Mouse (Mus musculus) embryonic facial prominence, embryonic 11.5 days (tissue): ENCODE data around the gene Galnt7. TPM values are rescaled to one million over a fixed set of nuclear protein-coding genes. Genes with fewer than 3 reads are reported as not detected.

ENCODE experiments used
- ATAC-seq: fragments of 200-750 bp; cut with Nextera tagmentation; replicated peaks from 2 replicates; pipeline ENCODE4 v1.8.0; 2017; ENCODE audit warnings: low read depth; ENCODE audit not compliant: insufficient number of reproducible peaks, low FRiP score, low TSS enrichment
- DNase-seq: peaks from one replicate; pipeline ENCODE4 v3.0.0-alpha.2; 2015; ENCODE audit warnings: low spot score
- H3K27ac ChIP-seq: fragments of 300-500 bp; sonication (generic); replicated peaks from 2 replicates; pipeline ENCODE4 v1.5.1; 2014; ENCODE audit warnings: mild to moderate bottlenecking, low read depth, low read length, control low read depth
- H3K27me3 ChIP-seq: fragments of 300-500 bp; sonication (generic); 2 replicates; pipeline ENCODE4 v1.6.1; 2014; ENCODE audit warnings: mild to moderate bottlenecking, low read length, moderate library complexity, mixed read lengths; ENCODE audit not compliant: control insufficient read depth, insufficient read depth
- H3K36me3 ChIP-seq: fragments of 300-500 bp; sonication (generic); replicated peaks from 2 replicates; pipeline ENCODE4 v1.6.1; 2014; ENCODE audit warnings: low read depth, mild to moderate bottlenecking, low read length, moderate library complexity, mixed read lengths; ENCODE audit not compliant: control insufficient read depth, insufficient read depth
- H3K4me1 ChIP-seq: fragments of 300-500 bp; sonication (generic); 2 replicates; pipeline ENCODE4 v1.6.1; 2014; ENCODE audit warnings: low read length, mixed read lengths; ENCODE audit not compliant: control insufficient read depth, insufficient read depth
- H3K4me2 ChIP-seq: fragments of 300-500 bp; sonication (generic); 2 replicates; pipeline ENCODE4 v1.6.1; 2014; ENCODE audit warnings: low read depth, mild to moderate bottlenecking, control low read depth, low read length, moderate library complexity
- H3K4me3 ChIP-seq: fragments of 300-500 bp; sonication (generic); 2 replicates; pipeline ENCODE4 v1.5.1; 2014; ENCODE audit warnings: low read depth, low read length, control low read depth
- H3K9ac ChIP-seq: fragments of 300-500 bp; sonication (generic); replicated peaks from 2 replicates; pipeline ENCODE4 v1.6.1; 2014; ENCODE audit warnings: mild to moderate bottlenecking, control low read depth, low read length
- H3K9me3 ChIP-seq: fragments of 300-500 bp; sonication (generic); replicated peaks from 2 replicates; pipeline ENCODE4 v1.6.1; 2016; ENCODE audit warnings: mild to moderate bottlenecking, low read length, inconsistent platforms, mixed read lengths; ENCODE audit not compliant: control insufficient read depth
- WGBS: fragments of 180-500 bp; shearing (Covaris S2); extraction: QIAGEN DNeasy Blood & Tissue Kit; methylation state at CpG from one replicate; pipeline ENCODE4 v1.1.7; 2014; 5-methylcytosine and 5-hydroxymethylcytosine counted together
- polyA plus RNA-seq: library from polyadenylated mRNA; unstranded; fragments of >200 nt; fragmentation: Nextera tagmentation; extraction: Ambion mirVana; gene quantifications from 2 replicates; pipeline ENCODE4 v1.2.1, GENCODE M21; 2014

Galnt7 gene
- polyA plus RNA-seq = 18.2 and 18.9 TPM in 2 replicates

DNA sequence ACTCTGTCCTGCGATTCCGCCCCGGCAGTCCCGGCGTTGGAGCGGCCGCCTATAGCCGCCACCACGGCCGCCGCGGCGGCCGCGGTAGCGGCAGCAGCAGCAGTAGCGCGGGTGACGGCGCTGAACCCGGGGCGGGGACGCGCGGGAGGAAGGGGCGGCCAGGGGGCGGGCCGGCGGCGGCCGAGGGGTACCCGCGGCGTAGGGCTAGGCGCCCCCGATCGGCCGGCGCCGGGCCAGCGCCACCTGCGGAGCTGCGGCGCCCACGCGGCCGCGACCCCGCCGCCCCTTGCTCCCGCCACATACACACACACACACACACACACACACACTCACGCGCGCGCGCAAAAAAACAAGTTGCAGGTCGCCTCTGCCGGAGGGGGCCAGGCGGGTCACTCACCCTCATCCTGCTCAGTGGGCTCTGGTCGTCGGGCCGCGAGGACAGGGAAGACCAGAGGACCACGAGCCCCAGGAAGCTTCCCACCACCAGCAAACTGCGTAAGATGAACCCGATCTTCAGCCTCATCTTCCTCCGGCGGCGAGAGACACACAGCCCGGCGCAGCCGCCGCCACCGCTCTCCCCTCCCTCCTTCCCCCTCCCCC, at the start of gene Galnt7:
Gene Galnt7 (minus strand): TSS at position 577 of the 600 bp plus-strand sequence.
- peak within 1 kb of the TSS; percentile 91 for H3K27ac ChIP-seq
- H3K9ac ChIP-seq = peak within 1 kb of the TSS; percentile 96
- DNase-seq (peak; percentile 79), ATAC-seq (peak; percentile 85)
- H3K4me2 ChIP-seq = peak within 1 kb of the TSS; percentile 83
- no peaks in the 10 kb centered on the region for H3K4me1 ChIP-seq
- H3K4me3 ChIP-seq = peak within 1 kb of the TSS; percentile 91
- no peaks in the 10 kb centered on the region for H3K36me3 ChIP-seq
- H3K9me3 ChIP-seq = no peaks in the 10 kb centered on the region
- 0% methylated on average over 25 of the region's 74 CpGs for WGBS
- no peaks in the 10 kb centered on the region for H3K27me3 ChIP-seq

DNA sequence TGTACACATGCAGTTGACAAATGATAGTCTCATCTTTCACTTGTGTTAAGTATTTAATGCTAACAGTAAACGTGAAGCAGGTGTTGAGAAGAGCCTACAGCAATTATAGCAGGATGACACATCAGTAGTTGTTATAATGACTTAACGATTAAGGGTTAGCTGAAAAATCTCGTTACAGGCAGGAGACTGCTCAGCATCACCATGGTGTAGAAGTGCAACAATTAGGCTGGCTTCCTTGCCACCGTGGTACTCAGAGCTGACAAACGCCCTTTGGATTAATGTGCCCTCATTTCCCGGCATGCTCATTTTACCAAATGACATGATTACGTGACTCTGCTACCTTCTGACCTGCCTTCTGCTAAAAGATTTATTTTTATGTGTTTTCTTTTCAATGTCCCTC, 35.8 kb upstream of the Galnt7 start:
- Histone ChIP-seq H3K9ac (no peak overlapping the region), H3K27ac (no peak overlapping the region), H3K36me3 (no peaks in the 10 kb centered on the region), H3K9me3 (no peaks in the 10 kb centered on the region), H3K4me2 (no peak overlapping the region), H3K4me3 (no peak overlapping the region), H3K4me1 (no peaks in the 10 kb centered on the region), H3K27me3 (no peaks in the 10 kb centered on the region)
- WGBS = 43% methylated on average over 7 of the region's 7 CpGs
- DNase-seq = no peak
- ATAC-seq = no peak

DNA sequence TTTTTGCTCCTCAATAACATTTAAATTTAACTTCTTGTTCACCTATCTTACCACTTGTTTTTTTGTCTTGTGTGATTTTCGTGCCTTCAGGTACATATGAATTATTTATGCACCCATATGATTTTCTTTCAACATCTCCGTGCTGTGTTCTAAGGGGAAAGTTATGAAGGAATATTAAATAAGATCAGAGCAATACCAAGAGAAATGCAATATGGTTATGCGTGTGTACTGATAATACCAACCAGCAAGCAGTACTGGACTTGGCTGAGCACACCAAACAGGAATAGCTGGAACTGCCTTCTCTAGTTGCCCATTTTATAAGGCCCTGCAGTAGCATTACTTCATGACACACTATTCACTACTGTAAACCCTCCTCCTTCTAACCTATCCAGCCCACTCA, 33.0 kb upstream of the Galnt7 start:
- no peak overlapping the region for H3K9ac ChIP-seq
- no peak overlapping the region for H3K27ac ChIP-seq
- no peak overlapping the region for H3K4me3 ChIP-seq
- ATAC-seq = no peak
- H3K4me1 ChIP-seq = no peaks in the 10 kb centered on the region
- no peaks in the 10 kb centered on the region for H3K27me3 ChIP-seq
- no peak for DNase-seq
- H3K36me3 ChIP-seq = no peaks in the 10 kb centered on the region
- WGBS = 95% methylated on average over 3 of the region's 3 CpGs
- no peaks in the 10 kb centered on the region for H3K9me3 ChIP-seq
- H3K4me2 ChIP-seq = no peak overlapping the region

- Histone ChIP-seq H3K4me2 (no peak overlapping the region), H3K36me3 (no peaks in the 10 kb centered on the region), H3K9me3 (no peaks in the 10 kb centered on the region), H3K9ac (no peak overlapping the region), H3K27me3 (no peaks in the 10 kb centered on the region), H3K27ac (no peak overlapping the region), H3K4me3 (no peak overlapping the region), H3K4me1 (no peaks in the 10 kb centered on the region)
- ATAC-seq (no peak), DNase-seq (no peak)
- WGBS = 75% methylated on average over 5 of the region's 5 CpGs
Observed at GRCm38 (mm10) chr8:57680044-57680443, 27.2 kb upstream of the Galnt7 start.

GRCm38 (mm10) chr8:57664121-57664520, 11.3 kb upstream of the Galnt7 start:
- H3K27me3 ChIP-seq = no peaks in the 10 kb centered on the region
- DNase-seq = no peak
- no peak overlapping the region for H3K4me2 ChIP-seq
- no peak overlapping the region for H3K9ac ChIP-seq
- H3K9me3 ChIP-seq = no peaks in the 10 kb centered on the region
- H3K4me3 ChIP-seq = no peak overlapping the region
- no peak for ATAC-seq
- no peaks in the 10 kb centered on the region for H3K4me1 ChIP-seq
- H3K36me3 ChIP-seq = no peaks in the 10 kb centered on the region
- no peak overlapping the region for H3K27ac ChIP-seq
- WGBS = 95% methylated on average over 2 of the region's 2 CpGs

DNA sequence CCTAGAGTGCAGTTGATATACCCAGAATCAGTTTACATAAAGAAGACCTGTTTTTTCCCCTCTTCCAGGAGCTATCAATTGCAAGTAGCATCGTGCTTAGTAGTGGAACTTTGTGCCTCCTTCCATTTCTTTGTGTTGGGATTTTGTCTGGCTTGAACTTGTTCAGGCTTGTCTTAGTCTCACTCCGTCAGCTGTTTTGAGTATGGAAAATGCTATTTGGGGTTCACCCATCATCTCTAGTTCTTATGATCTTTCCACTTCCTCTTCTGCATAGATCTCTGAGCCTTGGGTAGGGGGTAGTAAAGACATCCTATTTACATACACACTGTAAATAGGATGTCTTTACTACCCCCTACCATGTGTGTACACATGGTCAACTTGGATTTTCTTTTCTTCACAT, 7.2 kb upstream of the Galnt7 start:
- 84% methylated on average over 2 of the region's 2 CpGs for WGBS

GRCm38 (mm10) chr8:57656446-57656845, 3.6 kb upstream of the Galnt7 start:
- no peaks in the 10 kb centered on the region for H3K27me3 ChIP-seq
- no peak overlapping the region for H3K27ac ChIP-seq
- H3K9me3 ChIP-seq = no peaks in the 10 kb centered on the region
- no peak overlapping the region for H3K4me2 ChIP-seq
- WGBS = 55% methylated on average over 6 of the region's 6 CpGs
- H3K36me3 ChIP-seq = no peaks in the 10 kb centered on the region
- DNase-seq (no peak), ATAC-seq (no peak)
- H3K4me3 ChIP-seq = no peak overlapping the region
- no peak overlapping the region for H3K9ac ChIP-seq
- no peaks in the 10 kb centered on the region for H3K4me1 ChIP-seq

More for the DNA sequence above, 7.2 kb upstream of the Galnt7 start:
- Histone ChIP-seq H3K27me3 (no peaks in the 10 kb centered on the region), H3K4me1 (no peaks in the 10 kb centered on the region), H3K27ac (no peak overlapping the region), H3K9ac (no peak overlapping the region), H3K4me3 (no peak overlapping the region), H3K36me3 (no peaks in the 10 kb centered on the region), H3K4me2 (no peak overlapping the region), H3K9me3 (no peaks in the 10 kb centered on the region)
- DNase-seq = no peak
- ATAC-seq = no peak

DNA sequence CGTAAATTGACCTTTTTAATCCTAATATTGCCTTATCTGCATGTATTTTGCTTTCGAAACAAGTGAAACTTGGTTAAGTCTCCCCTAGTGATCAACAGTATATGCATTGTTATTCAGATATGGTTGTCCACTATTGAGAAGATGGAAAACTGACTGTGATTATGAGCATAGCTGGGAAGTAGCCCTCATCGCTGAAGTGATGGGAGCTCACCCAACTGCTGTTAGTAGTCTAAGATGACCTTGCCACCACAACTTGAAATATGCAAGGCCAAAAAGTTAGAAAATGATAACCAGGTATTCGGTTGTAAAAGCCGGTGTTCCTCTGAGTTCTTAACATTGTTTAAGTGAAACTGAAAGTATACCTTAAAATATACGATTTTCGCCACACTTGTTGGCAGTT, 1.3 kb upstream of the Galnt7 start:
- no peaks in the 10 kb centered on the region for H3K4me1 ChIP-seq
- no peak overlapping the region for H3K4me3 ChIP-seq
- H3K4me2 ChIP-seq = no peak overlapping the region
- WGBS = 88% methylated on average over 7 of the region's 7 CpGs
- no peaks in the 10 kb centered on the region for H3K27me3 ChIP-seq
- ATAC-seq (no peak), DNase-seq (no peak)
- no peak overlapping the region for H3K9ac ChIP-seq
- H3K9me3 ChIP-seq = no peaks in the 10 kb centered on the region
- H3K27ac ChIP-seq = no peak overlapping the region
- H3K36me3 ChIP-seq = no peaks in the 10 kb centered on the region
